Mouse (Mus musculus): Measurements from ENCODE around the gene Zswim3.

DNA sequence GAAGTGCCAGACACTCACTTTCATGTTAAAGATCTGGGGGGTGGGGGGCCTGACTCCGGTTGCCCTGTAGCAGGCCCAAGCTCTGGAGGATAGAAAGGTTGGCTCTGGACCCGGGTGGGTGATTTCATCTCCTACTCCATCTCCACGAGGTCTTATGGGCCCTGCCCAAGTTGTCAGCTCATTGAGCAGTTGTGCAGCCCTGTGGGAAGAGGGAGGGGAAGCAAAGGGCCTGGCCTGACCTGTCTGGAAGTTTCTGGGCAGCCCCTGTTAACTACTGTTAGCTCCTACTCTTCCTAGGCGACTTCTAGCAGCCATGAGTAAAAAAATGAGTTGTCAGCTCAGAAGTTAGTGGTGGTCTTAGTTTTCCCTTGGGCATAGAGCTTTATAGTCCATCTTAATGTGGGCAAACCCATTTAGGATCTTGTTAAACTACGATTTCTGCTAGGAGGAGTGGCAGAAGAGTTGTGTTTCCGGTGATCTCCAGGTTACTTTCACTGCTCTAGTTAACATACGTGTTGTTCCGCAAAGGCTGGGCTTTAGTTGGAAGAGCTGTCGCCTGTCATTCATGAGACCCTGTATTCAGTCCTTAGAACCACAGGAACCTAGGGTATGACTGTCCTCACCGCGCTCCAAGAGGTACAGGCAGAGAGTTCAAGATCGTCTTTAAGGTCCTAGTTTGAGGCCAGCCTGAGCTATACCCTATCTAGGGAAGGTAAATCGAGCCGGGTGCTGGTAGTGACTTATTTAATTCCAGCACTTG lies 31.5 kb upstream of the Zswim3 start:
- no peak for TF ChIP-seq EP300 (IDR thresholded peaks at IDR 0.05)
- TF ChIP-seq CTCF (IDR thresholded peaks at IDR 0.05): no peak
